Mouse (Mus musculus) C2C12 (cell line): ENCODE measurements at regions not wholly inside any gene's neighbourhood (a gene's known extent, or its start where the extent isn't known, plus 50 kb on each side); places are given as distances from the start of the nearest gene placed in this dataset.

Experiments
- CEBPB ChIP-seq: IDR thresholded peaks from one replicate; pipeline ENCODE4 v1.6.1; 2011; ENCODE audit warnings: low read depth, mild to moderate bottlenecking, control low read depth, moderate library complexity
- CTCF ChIP-seq: IDR thresholded peaks from one replicate; pipeline ENCODE4 v1.5.1; 2011; ENCODE audit not compliant: control insufficient read depth, insufficient read depth, insufficient read length
- FOSL1 ChIP-seq: IDR thresholded peaks from one replicate; pipeline ENCODE4 v1.8.0; 2011; ENCODE audit warnings: mild to moderate bottlenecking, low read length; ENCODE audit not compliant: poor library complexity, insufficient read depth, severe bottlenecking
- MAX ChIP-seq: IDR thresholded peaks from one replicate; pipeline ENCODE4 v1.6.1; 2011; ENCODE audit warnings: mild to moderate bottlenecking, control low read depth
- MYOD1 ChIP-seq: IDR thresholded peaks from one replicate; pipeline ENCODE4 v1.6.1; 2011; ENCODE audit warnings: low read depth; ENCODE audit not compliant: control insufficient read depth, insufficient read length
- USF1 ChIP-seq: IDR thresholded peaks from one replicate; pipeline ENCODE4 v1.6.1; 2011; ENCODE audit warnings: low read depth, mild to moderate bottlenecking, control low read depth, moderate library complexity

GRCm38 (mm10) chr6:51114604-51115333, 317.7 kb upstream of the Nfe2l3 start:
- TF ChIP-seq USF1 (no peak), CTCF (no peak), MAX (no peak), MYOD1 (no peak), CEBPB (no peak), FOSL1 (no peak)
